Mouse (Mus musculus) myocyte (in vitro differentiated cells): ENCODE measurements at regions not wholly inside any gene's neighbourhood (a gene's known extent, or its start where the extent isn't known, plus 50 kb on each side); places are given as distances from the start of the nearest gene placed in this dataset.

Source experiments
- H3K27me3 ChIP-seq: one replicate; pipeline ENCODE4 v1.6.1; 2011; ENCODE audit not compliant: control insufficient read depth, insufficient read depth, insufficient read length
- H3K36me3 ChIP-seq: one replicate; pipeline ENCODE4 v1.6.1; 2011; ENCODE audit not compliant: control insufficient read depth, insufficient read depth
- H3K4me2 ChIP-seq: one replicate; pipeline ENCODE4 v1.6.1; 2011; ENCODE audit warnings: low read depth, control low read depth
- H3K4me3 ChIP-seq: one replicate; pipeline ENCODE4 v1.5.1; 2011; ENCODE audit warnings: mild to moderate bottlenecking, control low read depth, moderate library complexity
- H3K79me2 ChIP-seq: one replicate; pipeline ENCODE4 v1.6.1; 2011; ENCODE audit not compliant: control insufficient read depth, insufficient read depth
- H3ac ChIP-seq: one replicate; pipeline ENCODE4 v1.6.1; 2011; ENCODE audit not compliant: control insufficient read depth, insufficient read length
- CEBPB ChIP-seq: IDR thresholded peaks from 2 replicates; pipeline ENCODE4 v1.6.1; 2011; ENCODE audit warnings: mild to moderate bottlenecking, moderate library complexity; ENCODE audit not compliant: poor library complexity, insufficient read depth, severe bottlenecking
- E2F4 ChIP-seq: IDR thresholded peaks from one replicate; pipeline ENCODE4 v1.6.1; 2011; ENCODE audit warnings: mild to moderate bottlenecking, control low read depth, moderate library complexity; ENCODE audit not compliant: insufficient read depth
- MAX ChIP-seq: IDR thresholded peaks from one replicate; pipeline ENCODE4 v1.6.1; 2011; ENCODE audit warnings: low read depth, mild to moderate bottlenecking, control low read depth
- MYOD1 ChIP-seq, 3 experiments: IDR thresholded peaks; one replicate each; pipeline ENCODE4 v1.6.1; 2011; ENCODE audit warnings: control low read depth in 2 of 3, low read depth in 2 of 3, mild to moderate bottlenecking in 2 of 3, moderate library complexity in 1 of 3; ENCODE audit not compliant: insufficient read length in 2 of 3, control insufficient read depth in 1 of 3
- MYOG ChIP-seq, 3 experiments: IDR thresholded peaks; one replicate each; pipeline ENCODE4 v1.6.1; 2011; ENCODE audit warnings: control low read depth in 2 of 3, low read depth in 2 of 3, mild to moderate bottlenecking in 2 of 3; ENCODE audit not compliant: insufficient read length in 2 of 3, control insufficient read depth in 1 of 3, insufficient read depth in 1 of 3
- POLR2A ChIP-seq: IDR thresholded peaks from one replicate; pipeline ENCODE4 v1.6.1; 2011; ENCODE audit warnings: low read depth, mild to moderate bottlenecking, control low read depth, moderate library complexity; ENCODE audit not compliant: insufficient read length
- POLR2AphosphoS2 ChIP-seq: IDR thresholded peaks from one replicate; pipeline ENCODE4 v1.6.1; 2011; ENCODE audit warnings: low read depth, control low read depth; ENCODE audit not compliant: insufficient read length
- REST ChIP-seq: IDR thresholded peaks from one replicate; pipeline ENCODE4 v1.6.1; 2011; ENCODE audit warnings: mild to moderate bottlenecking, control low read depth, moderate library complexity; ENCODE audit not compliant: insufficient read depth, insufficient read length
- SRF ChIP-seq: IDR thresholded peaks from one replicate; pipeline ENCODE4 v1.6.1; 2011; ENCODE audit warnings: low read depth; ENCODE audit not compliant: control insufficient read depth, insufficient read length
- TCF12 ChIP-seq: IDR thresholded peaks from one replicate; pipeline ENCODE4 v1.6.1; 2011; ENCODE audit warnings: mild to moderate bottlenecking, control low read depth; ENCODE audit not compliant: poor library complexity, insufficient read depth, severe bottlenecking
- TCF3 ChIP-seq: IDR thresholded peaks from one replicate; pipeline ENCODE4 v1.6.1; 2011; ENCODE audit warnings: low read depth, control low read depth; ENCODE audit not compliant: insufficient read length
- USF1 ChIP-seq: IDR thresholded peaks from one replicate; pipeline ENCODE4 v1.6.1; 2011; ENCODE audit warnings: low read depth, mild to moderate bottlenecking, control low read depth, moderate library complexity

GRCm38 (mm10) chr10:125759171-125759570 is 206.8 kb upstream of the Lrig3 start:
- H3K27me3 ChIP-seq: no peaks in the 10 kb centered on the region
- H3ac ChIP-seq: no peak overlapping the region
- no peaks in the 10 kb centered on the region for H3K79me2 ChIP-seq
- TF ChIP-seq TCF12: no peak
- TF ChIP-seq POLR2A: no peak
- TF ChIP-seq E2F4: no peak
- TF ChIP-seq REST: no peak
- no peak for TF ChIP-seq SRF
- TF ChIP-seq MAX: no peak
- no peak for TF ChIP-seq POLR2AphosphoS2
- no peak overlapping the region for H3K4me3 ChIP-seq
- H3K4me2 ChIP-seq: no peak overlapping the region
- H3K36me3 ChIP-seq: no peaks in the 10 kb centered on the region

GRCm38 (mm10) chr10:125762367-125763068 is 203.4 kb upstream of the Lrig3 start:
- Histone ChIP-seq H3K36me3 (no peaks in the 10 kb centered on the region), H3K4me2 (no peak overlapping the region), H3K79me2 (no peaks in the 10 kb centered on the region), H3ac (no peak overlapping the region), H3K4me3 (no peak overlapping the region), H3K27me3 (no peaks in the 10 kb centered on the region)
- no peak for TF ChIP-seq POLR2A
- TF ChIP-seq MAX: no peak
- TF ChIP-seq REST: no peak
- TF ChIP-seq POLR2AphosphoS2: no peak
- TF ChIP-seq MYOG (IDR thresholded peaks at IDR 0.05; ENCODE audit: control insufficient read depth in 1 of 3, insufficient read depth in 1 of 3, insufficient read length in 2 of 3, low read depth in 2 of 3): no peak
- TF ChIP-seq TCF12: no peak
- no peak for TF ChIP-seq E2F4
- TF ChIP-seq MYOD1 (IDR thresholded peaks at IDR 0.05; ENCODE audit: control insufficient read depth in 1 of 3, insufficient read length in 2 of 3, low read depth in 2 of 3): no peak
- no peak for TF ChIP-seq CEBPB
- no peak for TF ChIP-seq USF1
- no peak for TF ChIP-seq TCF3
- TF ChIP-seq SRF: no peak

DNA sequence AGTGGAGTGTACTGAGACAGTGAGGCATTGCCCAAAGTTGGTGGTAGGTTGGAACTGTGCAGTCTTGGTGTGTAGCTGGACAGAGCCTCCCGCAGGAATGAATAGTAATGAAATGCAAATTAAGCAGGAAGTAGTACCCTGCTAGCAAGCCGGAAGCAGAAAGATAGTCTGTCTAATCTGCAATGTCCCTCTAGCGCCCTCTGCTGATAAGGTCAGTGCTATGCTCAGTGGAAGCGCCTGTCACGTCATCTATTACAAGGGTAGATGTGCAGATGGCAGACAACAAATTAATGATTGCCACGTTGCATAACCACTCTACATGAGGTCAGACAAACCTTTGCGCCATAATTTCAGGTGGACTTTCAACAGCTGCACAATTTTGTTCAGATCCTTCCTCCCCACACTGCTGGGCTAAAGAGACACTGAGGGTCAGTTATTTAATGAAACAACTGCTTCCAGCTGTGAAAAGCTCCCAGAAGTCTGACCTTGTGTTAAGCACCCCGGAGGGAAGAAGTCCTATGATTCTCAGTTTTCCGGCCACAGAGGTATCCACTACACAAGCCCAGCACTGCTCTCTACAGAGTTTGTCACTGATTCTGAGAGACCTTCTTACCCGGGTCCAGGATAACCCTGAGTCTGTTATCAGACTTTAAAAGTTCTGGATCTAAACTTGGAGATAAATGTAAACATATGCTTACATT is 201.4 kb upstream of the Lrig3 start:
- Histone ChIP-seq H3K36me3 (no peaks in the 10 kb centered on the region), H3ac (no peak overlapping the region), H3K4me3 (no peak overlapping the region), H3K4me2 (no peak overlapping the region), H3K79me2 (no peaks in the 10 kb centered on the region), H3K27me3 (no peaks in the 10 kb centered on the region)
- TF ChIP-seq SRF (no peak), E2F4 (no peak), MYOG (IDR thresholded peaks at IDR 0.05; ENCODE audit: control insufficient read depth in 1 of 3, insufficient read depth in 1 of 3, insufficient read length in 2 of 3, low read depth in 2 of 3) (no peak), CEBPB (no peak), MAX (no peak), USF1 (no peak), MYOD1 (IDR thresholded peaks at IDR 0.05; ENCODE audit: control insufficient read depth in 1 of 3, insufficient read length in 2 of 3, low read depth in 2 of 3) (no peak), REST (no peak), TCF12 (no peak), POLR2A (no peak), POLR2AphosphoS2 (no peak), TCF3 (no peak)

DNA sequence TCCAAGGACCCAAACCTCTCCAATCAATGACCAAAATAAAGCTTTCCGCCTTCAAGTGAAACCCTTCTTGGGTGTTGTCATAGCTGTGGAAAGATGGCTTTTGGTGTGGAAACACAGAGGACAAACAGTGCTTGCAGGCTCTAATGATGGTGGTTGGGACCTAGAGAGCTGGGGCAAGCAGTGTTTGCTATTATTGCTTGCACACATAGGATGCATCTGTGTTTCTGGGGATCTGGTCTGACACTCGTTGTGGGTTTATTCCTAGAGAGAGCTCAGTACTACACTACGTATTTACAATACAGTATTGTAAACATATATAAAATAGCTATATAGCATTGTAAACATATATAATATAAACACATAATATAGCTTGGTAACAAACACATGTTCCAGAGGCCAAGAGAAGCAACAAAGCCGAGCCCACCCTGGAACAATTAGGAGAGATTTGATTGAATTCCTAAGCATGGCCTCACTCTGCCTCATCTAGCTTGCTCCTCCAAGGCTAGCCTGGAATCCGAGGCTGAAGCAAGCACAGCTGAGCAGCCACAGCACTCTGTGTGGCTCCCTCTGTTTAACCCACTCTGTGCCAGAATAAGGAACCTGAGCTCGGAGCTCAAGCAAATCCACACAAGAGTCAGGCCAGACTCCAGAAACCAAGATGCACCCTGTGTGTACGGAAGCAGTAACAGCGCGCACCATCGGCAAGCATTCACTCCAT is 200.7 kb upstream of the Lrig3 start:
- Histone ChIP-seq H3K4me2 (no peak overlapping the region), H3K36me3 (no peaks in the 10 kb centered on the region), H3K79me2 (no peaks in the 10 kb centered on the region), H3ac (no peak overlapping the region), H3K4me3 (no peak overlapping the region), H3K27me3 (no peaks in the 10 kb centered on the region)
- no peak for TF ChIP-seq MYOD1 (IDR thresholded peaks at IDR 0.05; ENCODE audit: control insufficient read depth in 1 of 3, insufficient read length in 2 of 3, low read depth in 2 of 3)
- no peak for TF ChIP-seq TCF3
- no peak for TF ChIP-seq E2F4
- TF ChIP-seq TCF12: no peak
